Mouse (Mus musculus) midbrain, embryonic 11.5 days (tissue): Measurements from ENCODE around the gene Dvl3. TPM values are rescaled to one million over a fixed set of nuclear protein-coding genes. Genes with fewer than 3 reads are reported as not detected.
A peak's percentile ranks its signal among the peaks of the same experiment; 100 is the strongest.

Experiments
- ATAC-seq: fragments of 200-750 bp; cut with Nextera tagmentation; 2 replicates; pipeline ENCODE4 v1.8.0; 2017; ENCODE audit warnings: moderate TSS enrichment, moderate library complexity; ENCODE audit not compliant: low FRiP score
- DNase-seq: peaks from one replicate; pipeline ENCODE4 v3.0.0; 2015; ENCODE audit warnings: low spot score; ENCODE audit errors: missing footprints
- H3K27ac ChIP-seq: fragments of 300-500 bp; sonication (generic); 2 replicates; pipeline ENCODE4 v1.5.1; 2014; ENCODE audit warnings: low read depth, low read length
- H3K27me3 ChIP-seq: fragments of 300-500 bp; sonication (generic); 2 replicates; pipeline ENCODE4 v1.6.1; 2014; ENCODE audit warnings: mild to moderate bottlenecking, low read length, moderate library complexity, mixed read lengths; ENCODE audit not compliant: control insufficient read depth, insufficient read depth
- H3K36me3 ChIP-seq: fragments of 300-500 bp; sonication (generic); 2 replicates; pipeline ENCODE4 v1.6.1; 2014; ENCODE audit warnings: mild to moderate bottlenecking, low read length, moderate library complexity, mixed read lengths; ENCODE audit not compliant: control insufficient read depth, insufficient read depth
- H3K4me1 ChIP-seq: fragments of 300-500 bp; sonication (generic); 2 replicates; pipeline ENCODE4 v1.6.1; 2014; ENCODE audit warnings: low read length; ENCODE audit not compliant: control insufficient read depth, insufficient read depth
- H3K4me2 ChIP-seq: fragments of 300-500 bp; sonication (generic); 2 replicates; pipeline ENCODE4 v1.6.1; 2014; ENCODE audit warnings: mild to moderate bottlenecking, moderate library complexity
- H3K4me3 ChIP-seq: fragments of 300-500 bp; sonication (generic); 2 replicates; pipeline ENCODE4 v1.5.1; 2014; ENCODE audit warnings: low read depth, low read length
- H3K9ac ChIP-seq: fragments of 300-500 bp; sonication (generic); 2 replicates; pipeline ENCODE4 v1.6.1; 2014; ENCODE audit warnings: low read length
- H3K9me3 ChIP-seq: fragments of 300-500 bp; sonication (generic); 2 replicates; pipeline ENCODE4 v1.6.1; 2016; ENCODE audit warnings: low read length; ENCODE audit not compliant: control insufficient read depth
- WGBS: fragments of 180-500 bp; shearing (Covaris S2); extraction: QIAGEN DNeasy Blood & Tissue Kit; methylation state at CpG from one replicate; pipeline ENCODE4 v1.1.7; 2014; 5-methylcytosine and 5-hydroxymethylcytosine counted together
- polyA plus RNA-seq: library from polyadenylated mRNA; unstranded; fragments of >200 nt; fragmentation: Nextera tagmentation; extraction: Ambion mirVana; gene quantifications from 2 replicates; pipeline ENCODE4 v1.2.1, GENCODE M21; 2014

Dvl3 gene
- polyA plus RNA-seq, 1 experiment from 2014 or later = 47.7 TPM

DNA sequence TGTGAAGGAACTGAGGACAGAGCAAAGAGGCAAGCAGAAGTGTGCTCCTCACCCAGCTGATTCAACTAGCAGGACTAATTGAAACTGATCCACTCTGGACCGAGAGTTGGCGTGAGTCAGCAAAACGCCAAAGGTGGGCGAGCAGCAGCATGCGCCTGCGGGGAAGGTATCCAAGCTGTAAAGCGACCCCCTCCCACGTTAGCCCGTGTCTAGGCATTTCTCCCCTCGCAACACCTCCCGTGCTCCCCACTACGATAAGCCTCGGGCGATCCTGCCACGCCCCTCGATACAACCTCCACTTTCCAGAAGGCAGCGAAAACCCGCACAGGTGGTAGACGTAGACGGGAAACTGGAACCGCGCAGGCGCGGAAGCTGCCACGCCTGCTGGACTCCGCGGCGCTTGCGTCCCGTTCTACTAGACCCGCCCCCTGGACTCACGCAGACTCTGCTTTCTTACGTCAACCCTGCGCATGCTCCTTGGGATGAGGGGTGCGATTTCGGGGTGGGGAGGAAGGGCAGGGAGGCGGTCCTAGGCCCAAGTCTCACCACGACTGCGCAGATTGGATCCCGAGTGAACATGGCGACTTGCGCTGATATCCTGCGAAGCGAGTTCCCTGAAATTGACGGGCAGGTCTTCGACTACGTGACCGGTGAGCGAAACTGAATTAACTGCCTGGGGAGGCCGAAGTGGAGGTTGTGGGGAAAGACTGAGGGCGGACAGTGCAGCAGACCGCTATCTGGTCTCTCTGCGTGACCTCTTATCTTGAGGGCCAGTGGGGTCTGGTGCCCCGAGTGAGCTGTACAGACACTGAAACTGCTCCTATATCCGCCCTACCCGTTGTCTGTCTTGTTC, 31.5 kb downstream of the Dvl3 start, which contains the start of gene Abcf3:
Abcf3 (plus strand) TSS at position 482 of the 853 bp plus-strand sequence.
- H3K9ac ChIP-seq = peak within 1 kb of the TSS; percentile 76
- no peaks in the 10 kb centered on the region for H3K9me3 ChIP-seq
- H3K4me1 ChIP-seq = peaks cover 8% of the 10 kb centered on the region
- DNase-seq = peak; percentile 99
- peak; percentile 99 for ATAC-seq
- H3K4me3 ChIP-seq = peak within 1 kb of the TSS; percentile 77
- peak within 1 kb of the TSS; percentile 81 for H3K4me2 ChIP-seq
- H3K36me3 ChIP-seq = peaks cover 18% of the 10 kb centered on the region
- under 1% methylated on average over 56 of the region's 56 CpGs for WGBS
- no peak within 1 kb of the TSS for H3K27ac ChIP-seq
- H3K27me3 ChIP-seq = no peaks in the 10 kb centered on the region

DNA sequence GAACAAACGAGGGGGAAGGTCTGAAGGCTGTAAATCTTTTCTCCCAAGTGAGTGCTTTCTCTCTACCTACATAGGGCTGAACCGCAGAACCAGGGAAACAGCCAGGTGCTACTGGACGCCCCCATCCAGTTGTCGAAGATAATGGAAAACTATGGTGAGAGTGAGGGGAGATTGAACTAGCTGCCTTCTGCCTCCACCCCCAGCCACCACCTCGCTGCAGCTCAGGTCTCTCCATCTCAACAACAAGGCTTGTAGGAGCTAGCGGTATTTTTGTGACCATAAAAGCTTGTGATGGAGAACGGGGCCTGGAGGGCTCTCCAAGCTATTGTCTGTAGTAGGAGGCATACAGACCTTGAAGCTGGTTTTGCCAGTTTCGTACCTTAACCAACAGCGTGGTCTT, 32.4 kb downstream of the Dvl3 start:
- no peaks in the 10 kb centered on the region for H3K27me3 ChIP-seq
- ATAC-seq (no peak), DNase-seq (peak; percentile 77)
- H3K9me3 ChIP-seq = no peaks in the 10 kb centered on the region
- no peak overlapping the region for H3K27ac ChIP-seq
- H3K36me3 ChIP-seq = peaks cover 17% of the 10 kb centered on the region
- WGBS = 52% methylated on average over 9 of the region's 9 CpGs
- H3K4me3 ChIP-seq = peak overlapping the region; percentile 77
- peak overlapping the region; percentile 71 for H3K4me2 ChIP-seq
- peak overlapping the region; percentile 76 for H3K9ac ChIP-seq
- peaks cover 8% of the 10 kb centered on the region for H3K4me1 ChIP-seq

DNA sequence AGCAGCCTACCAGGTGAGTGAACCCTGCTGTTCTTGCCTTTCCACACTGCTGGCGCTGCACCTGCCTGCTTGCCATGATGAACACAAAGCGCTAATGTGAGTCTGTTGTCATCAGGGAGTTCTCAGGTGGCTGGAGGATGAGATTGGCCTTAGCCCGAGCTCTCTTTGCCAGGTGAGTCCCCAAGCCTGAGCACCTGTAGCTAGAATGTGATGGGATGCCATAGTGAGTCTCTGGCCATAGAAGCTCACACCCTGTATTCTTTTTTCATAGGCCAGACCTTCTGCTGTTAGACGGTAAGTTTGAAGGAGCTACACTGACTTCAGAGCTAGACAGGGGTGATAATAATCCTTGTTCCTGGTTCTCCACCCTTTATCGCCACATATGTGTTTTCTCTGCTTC, 34.9 kb downstream of the Dvl3 start:
- no peak for ATAC-seq
- DNase-seq = peak; percentile 51
- Histone ChIP-seq H3K4me2 (no peak overlapping the region), H3K9ac (no peak overlapping the region), H3K4me1 (peaks cover 8% of the 10 kb centered on the region), H3K9me3 (no peaks in the 10 kb centered on the region), H3K27ac (no peak overlapping the region), H3K4me3 (no peak overlapping the region), H3K36me3 (peaks cover 15% of the 10 kb centered on the region; the same call in 1 of the 2 replicates), H3K27me3 (no peaks in the 10 kb centered on the region)
- 93% methylated on average over 5 of the region's 5 CpGs for WGBS

DNA sequence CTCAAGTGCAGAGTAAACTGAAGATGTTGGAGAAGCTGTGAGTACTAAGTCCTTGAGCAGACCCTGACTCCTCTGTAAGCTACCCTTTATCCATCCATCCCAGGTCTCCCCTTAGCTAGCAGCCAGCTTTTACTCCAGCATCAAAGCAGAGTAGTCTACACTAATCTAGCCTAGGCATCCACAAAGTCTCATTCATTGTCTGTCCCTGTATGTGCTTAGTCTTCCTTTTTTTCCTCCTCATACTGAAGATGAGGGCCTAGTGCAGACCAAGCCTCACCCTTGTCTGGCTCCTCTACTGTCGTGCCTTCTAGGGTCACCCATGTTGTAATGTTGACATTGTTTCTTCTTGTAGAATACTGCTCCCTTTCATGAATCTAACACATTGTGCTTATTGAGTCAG, 35.8 kb downstream of the Dvl3 start:
- no peak overlapping the region for H3K27ac ChIP-seq
- no peak overlapping the region for H3K4me2 ChIP-seq
- peaks cover 6% of the 10 kb centered on the region for H3K4me1 ChIP-seq
- no peak for ATAC-seq
- no peaks in the 10 kb centered on the region for H3K27me3 ChIP-seq
- WGBS = 90% methylated on average over 1 of the region's 1 CpGs
- peaks cover 15% of the 10 kb centered on the region; the same call in 1 of the 2 replicates for H3K36me3 ChIP-seq
- peak; percentile 76 for DNase-seq
- H3K9ac ChIP-seq = no peak overlapping the region
- H3K4me3 ChIP-seq = no peak overlapping the region
- H3K9me3 ChIP-seq = no peaks in the 10 kb centered on the region

DNA sequence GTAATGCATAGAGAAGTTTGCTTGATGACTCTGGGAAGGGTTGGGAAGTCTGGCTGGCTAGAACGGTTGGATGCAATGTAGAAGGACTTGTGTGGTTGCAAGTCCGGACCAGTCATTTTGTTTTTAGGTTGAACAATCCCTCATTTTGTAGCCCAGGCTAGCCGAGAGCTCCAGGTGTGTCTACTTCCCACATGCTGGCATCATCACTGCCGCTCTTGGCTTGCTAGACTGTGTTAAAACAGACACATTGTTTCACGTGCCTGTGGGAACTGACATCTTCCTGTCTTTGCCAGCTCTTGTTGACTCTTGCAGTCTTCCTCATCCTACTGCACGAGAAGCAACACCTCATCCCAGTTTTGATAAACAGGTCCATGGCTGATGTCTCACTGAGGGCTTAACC, 38.2 kb downstream of the Dvl3 start:
- Histone ChIP-seq H3K4me2 (no peak overlapping the region), H3K4me3 (no peak overlapping the region), H3K27ac (no peak overlapping the region), H3K36me3 (peaks cover 19% of the 10 kb centered on the region), H3K9me3 (no peaks in the 10 kb centered on the region), H3K9ac (no peak overlapping the region), H3K4me1 (no peaks in the 10 kb centered on the region), H3K27me3 (no peaks in the 10 kb centered on the region)
- no peak for DNase-seq
- WGBS = 91% methylated on average over 6 of the region's 6 CpGs
- ATAC-seq = no peak

DNA sequence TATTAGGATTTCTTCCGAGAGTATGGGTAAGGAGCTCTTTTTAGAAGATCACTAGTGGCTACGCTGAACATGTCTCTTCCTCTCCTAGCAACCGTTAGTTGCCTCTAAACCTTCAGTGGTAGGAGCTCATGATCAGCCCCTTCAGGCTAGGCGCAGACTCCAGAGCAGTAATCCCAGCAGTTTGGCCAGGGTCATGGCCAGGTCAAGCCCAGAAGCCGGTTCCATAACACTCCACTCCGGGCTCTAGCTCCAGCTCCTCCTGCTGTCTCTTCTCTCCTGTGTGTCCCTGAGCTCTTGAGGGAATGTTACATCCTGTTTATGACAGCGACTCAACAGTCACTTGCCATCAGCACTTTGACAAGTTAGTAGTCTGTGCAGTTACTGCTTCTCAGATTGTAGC, 40.6 kb downstream of the Dvl3 start:
- Histone ChIP-seq H3K4me2 (no peak overlapping the region), H3K36me3 (peaks cover 17% of the 10 kb centered on the region), H3K9ac (no peak overlapping the region), H3K9me3 (no peaks in the 10 kb centered on the region), H3K4me3 (no peak overlapping the region), H3K4me1 (no peaks in the 10 kb centered on the region), H3K27me3 (no peaks in the 10 kb centered on the region), H3K27ac (no peak overlapping the region)
- 84% methylated on average over 7 of the region's 7 CpGs for WGBS
- ATAC-seq (no peak), DNase-seq (no peak)

DNA sequence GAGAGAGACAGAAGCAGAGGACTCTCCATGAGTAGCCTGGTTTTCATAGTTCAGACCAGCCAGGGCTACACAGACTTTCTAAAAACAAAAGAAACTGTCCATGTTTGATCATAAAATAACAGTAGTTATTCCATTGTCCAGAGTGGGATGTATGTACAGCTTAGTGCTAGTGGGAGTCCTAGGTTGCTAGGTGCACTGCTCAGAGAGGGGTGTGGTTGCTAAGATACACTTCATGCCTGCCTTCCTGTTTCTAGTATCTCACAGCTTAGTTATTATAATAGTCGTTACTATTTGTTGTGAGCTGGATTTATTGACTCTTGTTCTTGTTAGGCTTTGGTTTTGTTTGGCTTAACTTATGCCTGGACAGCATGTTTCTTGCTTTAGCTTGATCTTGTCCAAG, 48.3 kb downstream of the Dvl3 start:
- 75% methylated on average over 1 of the region's 1 CpGs for WGBS
- no peak for DNase-seq
- Histone ChIP-seq H3K27ac (no peak overlapping the region), H3K9me3 (no peaks in the 10 kb centered on the region), H3K4me2 (no peak overlapping the region), H3K27me3 (no peaks in the 10 kb centered on the region), H3K9ac (no peak overlapping the region), H3K4me1 (no peaks in the 10 kb centered on the region), H3K4me3 (no peak overlapping the region), H3K36me3 (peaks cover 12% of the 10 kb centered on the region)
- ATAC-seq = no peak

Other genes starting within 250 kb of the Dvl3 start
- 107 and 109 TPM in 2 replicates for gene Parl, start 214.6 kb upstream of the Dvl3 start, polyA plus RNA-seq
- gene Cyp2ab1, start 191.6 kb upstream of the Dvl3 start, polyA plus RNA-seq = not detected in 2 replicates
- 58.3 and 61.7 TPM in 2 replicates for gene Abcc5, start 90.6 kb upstream of the Dvl3 start, polyA plus RNA-seq
- 141 and 148 TPM in 2 replicates for gene Eif2b5, start 18.2 kb upstream of the Dvl3 start, polyA plus RNA-seq
- gene Ap2m1, start 18.5 kb downstream of the Dvl3 start, polyA plus RNA-seq = 867 and 919 TPM in 2 replicates
- 62.2 and 64.4 TPM in 2 replicates for gene Abcf3, start 31.6 kb downstream of the Dvl3 start, polyA plus RNA-seq
- 1.6 and 2.5 TPM in 2 replicates for gene Vwa5b2, start 72.5 kb downstream of the Dvl3 start, polyA plus RNA-seq
- gene Eef1akmt4, start 94.6 kb downstream of the Dvl3 start, polyA plus RNA-seq = 25.6 and 26.6 TPM in 2 replicates
- 0.50 TPM in 1 of 2 replicates, not detected in the other for gene Gm49333, start 94.6 kb downstream of the Dvl3 start, polyA plus RNA-seq
- gene Alg3, start 94.8 kb downstream of the Dvl3 start, polyA plus RNA-seq = 54.6 and 55.1 TPM in 2 replicates
- 4.9 and 5.2 TPM in 2 replicates for gene Camk2n2, start 104.3 kb downstream of the Dvl3 start, polyA plus RNA-seq
- gene Ece2, start 112.8 kb downstream of the Dvl3 start, polyA plus RNA-seq = 2.5 and 4.0 TPM in 2 replicates
- 474 and 502 TPM in 2 replicates for gene Psmd2, start 134.7 kb downstream of the Dvl3 start, polyA plus RNA-seq
- 132 and 142 TPM in 2 replicates for gene Eif4g1, start 151.3 kb downstream of the Dvl3 start, polyA plus RNA-seq
- 8.8 and 12.5 TPM in 2 replicates for gene Fam131a, start 176.3 kb downstream of the Dvl3 start, polyA plus RNA-seq
- gene Polr2h, start 200.7 kb downstream of the Dvl3 start, polyA plus RNA-seq = 104 and 119 TPM in 2 replicates
- gene Clcn2, start 200.8 kb downstream of the Dvl3 start, polyA plus RNA-seq = 15.1 and 16.0 TPM in 2 replicates
- gene Chrd, start 216.1 kb downstream of the Dvl3 start, polyA plus RNA-seq = 2.6 and 2.7 TPM in 2 replicates
- gene Thpo, start 217.5 kb downstream of the Dvl3 start, polyA plus RNA-seq = 0.37 and 0.71 TPM in 2 replicates